Mouse (Mus musculus): ENCODE results near the gene Angpt4.

- no peak for TF ChIP-seq POLR2A (IDR thresholded peaks at IDR 0.05; ENCODE audit: low read depth, low read length)
- peak; percentile 80 to 88 for TF ChIP-seq CTCF (conservative IDR thresholded peaks at IDR 0.05 in 1 of 2, IDR thresholded peaks at IDR 0.05 in 1 of 2; ENCODE audit: low read depth in 2 of 2, low read length in 2 of 2)
- TF ChIP-seq E2F4 (IDR thresholded peaks at IDR 0.05; ENCODE audit: insufficient replicate concordance, low read depth, low read length): no peak
These were observed 44.5 kb upstream of the Angpt4 start for GRCm38 (mm10) chr2:151866487-151866886.
